Mouse (Mus musculus): ENCODE results near the gene Ksr1. TPM values are rescaled to one million over a fixed set of nuclear protein-coding genes. Genes with fewer than 3 reads are reported as not detected.

Gene Ksr1
- polyA plus RNA-seq, 1 experiment: 106 TPM

GRCm38 (mm10) chr11:79080965-79081891, 65.0 kb downstream of the Ksr1 start:
- Histone ChIP-seq H3K27me3 (ENCODE audit: control insufficient read depth, insufficient read depth, low read length) (no peaks in the 10 kb centered on the region), H3K4me3 (ENCODE audit: low read depth, low read length) (no peak overlapping the region), H3K4me1 (ENCODE audit: control insufficient read depth, insufficient read depth, insufficient read length, low read length) (no peaks in the 10 kb centered on the region; the same call in none of the 2 replicates), H3K36me3 (ENCODE audit: control insufficient read depth, insufficient read depth, low read length) (peaks cover 5% of the 10 kb centered on the region), H3K27ac (ENCODE audit: insufficient read depth, low read depth, low read length) (peak overlapping the region; percentile 73)
- TF ChIP-seq CTCF (IDR thresholded peaks at IDR 0.05; ENCODE audit: extremely low read depth, insufficient read length, insufficient replicate concordance, low read depth, low read length) (no peak), POLR2A (IDR thresholded peaks at IDR 0.05; ENCODE audit: low read depth, low read length) (no peak)
- WGBS: 74% methylated on average over 16 of the region's 16 CpGs

GRCm38 (mm10) chr11:79080081-79080480, 66.1 kb downstream of the Ksr1 start:
- no peak overlapping the region for H3K4me3 ChIP-seq (ENCODE audit: low read depth, low read length)
- peaks cover 5% of the 10 kb centered on the region for H3K36me3 ChIP-seq (ENCODE audit: control insufficient read depth, insufficient read depth, low read length)
- 80% methylated on average over 6 of the region's 6 CpGs for WGBS
- TF ChIP-seq POLR2A (IDR thresholded peaks at IDR 0.05; ENCODE audit: low read depth, low read length) (no peak), CTCF (IDR thresholded peaks at IDR 0.05; ENCODE audit: extremely low read depth, insufficient read length, insufficient replicate concordance, low read depth, low read length) (no peak)
- no peaks in the 10 kb centered on the region for H3K27me3 ChIP-seq (ENCODE audit: control insufficient read depth, insufficient read depth, low read length)
- peak overlapping the region; percentile 73; the same call in 1 of the 2 replicates for H3K27ac ChIP-seq (ENCODE audit: insufficient read depth, low read depth, low read length)
- no peaks in the 10 kb centered on the region; the same call in none of the 2 replicates for H3K4me1 ChIP-seq (ENCODE audit: control insufficient read depth, insufficient read depth, insufficient read length, low read length)

GRCm38 (mm10) chr11:79076484-79076883, 69.7 kb downstream of the Ksr1 start:
- H3K27me3 ChIP-seq (ENCODE audit: control insufficient read depth, insufficient read depth, low read length): no peaks in the 10 kb centered on the region
- peaks cover 22% of the 10 kb centered on the region for H3K36me3 ChIP-seq (ENCODE audit: control insufficient read depth, insufficient read depth, low read length)
- H3K4me1 ChIP-seq (ENCODE audit: control insufficient read depth, insufficient read depth, insufficient read length, low read length): peaks cover 2% of the 10 kb centered on the region; the same call in 1 of the 2 replicates
- H3K4me3 ChIP-seq (ENCODE audit: low read depth, low read length): no peak overlapping the region
- no peak overlapping the region for H3K27ac ChIP-seq (ENCODE audit: insufficient read depth, low read depth, low read length)
- TF ChIP-seq POLR2A (IDR thresholded peaks at IDR 0.05; ENCODE audit: low read depth, low read length) (no peak), CTCF (IDR thresholded peaks at IDR 0.05; ENCODE audit: extremely low read depth, insufficient read length, insufficient replicate concordance, low read depth, low read length) (no peak)
- WGBS: 70% methylated on average over 12 of the region's 12 CpGs

GRCm38 (mm10) chr11:79075044-79075443, 71.2 kb downstream of the Ksr1 start:
- TF ChIP-seq CTCF (IDR thresholded peaks at IDR 0.05; ENCODE audit: extremely low read depth, insufficient read length, insufficient replicate concordance, low read depth, low read length): no peak
- TF ChIP-seq POLR2A (IDR thresholded peaks at IDR 0.05; ENCODE audit: low read depth, low read length): no peak
- Histone ChIP-seq H3K27ac (ENCODE audit: insufficient read depth, low read depth, low read length) (no peak overlapping the region), H3K36me3 (ENCODE audit: control insufficient read depth, insufficient read depth, low read length) (peaks cover 29% of the 10 kb centered on the region), H3K4me1 (ENCODE audit: control insufficient read depth, insufficient read depth, insufficient read length, low read length) (peaks cover 2% of the 10 kb centered on the region; the same call in 1 of the 2 replicates), H3K27me3 (ENCODE audit: control insufficient read depth, insufficient read depth, low read length) (no peaks in the 10 kb centered on the region), H3K4me3 (ENCODE audit: low read depth, low read length) (no peak overlapping the region)
- WGBS: 86% methylated on average over 3 of the region's 3 CpGs

- 94% methylated on average over 3 of the region's 3 CpGs for WGBS
- no peak overlapping the region for H3K4me3 ChIP-seq (ENCODE audit: low read depth, low read length)
- TF ChIP-seq CTCF (IDR thresholded peaks at IDR 0.05; ENCODE audit: extremely low read depth, insufficient read length, insufficient replicate concordance, low read depth, low read length): no peak
- TF ChIP-seq POLR2A (IDR thresholded peaks at IDR 0.05; ENCODE audit: low read depth, low read length): no peak
- H3K4me1 ChIP-seq (ENCODE audit: control insufficient read depth, insufficient read depth, insufficient read length, low read length): peaks cover 2% of the 10 kb centered on the region; the same call in 1 of the 2 replicates
- no peaks in the 10 kb centered on the region for H3K27me3 ChIP-seq (ENCODE audit: control insufficient read depth, insufficient read depth, low read length)
- peaks cover 30% of the 10 kb centered on the region for H3K36me3 ChIP-seq (ENCODE audit: control insufficient read depth, insufficient read depth, low read length)
- H3K27ac ChIP-seq (ENCODE audit: insufficient read depth, low read depth, low read length): no peak overlapping the region
Measured at GRCm38 (mm10) chr11:79074611-79075010, 71.6 kb downstream of the Ksr1 start.

- no peak for TF ChIP-seq CTCF (IDR thresholded peaks at IDR 0.05; ENCODE audit: extremely low read depth, insufficient read length, insufficient replicate concordance, low read depth, low read length)
- no peak for TF ChIP-seq POLR2A (IDR thresholded peaks at IDR 0.05; ENCODE audit: low read depth, low read length)
- no peak overlapping the region for H3K27ac ChIP-seq (ENCODE audit: insufficient read depth, low read depth, low read length)
- H3K36me3 ChIP-seq (ENCODE audit: control insufficient read depth, insufficient read depth, low read length): peaks cover 32% of the 10 kb centered on the region
- no peak overlapping the region for H3K4me3 ChIP-seq (ENCODE audit: low read depth, low read length)
- H3K4me1 ChIP-seq (ENCODE audit: control insufficient read depth, insufficient read depth, insufficient read length, low read length): peaks cover 2% of the 10 kb centered on the region; the same call in 1 of the 2 replicates
- 85% methylated on average over 4 of the region's 4 CpGs for WGBS
- no peaks in the 10 kb centered on the region for H3K27me3 ChIP-seq (ENCODE audit: control insufficient read depth, insufficient read depth, low read length)
Measured at GRCm38 (mm10) chr11:79073583-79073982, 72.6 kb downstream of the Ksr1 start.

GRCm38 (mm10) chr11:79072108-79072507, 74.1 kb downstream of the Ksr1 start:
- H3K4me1 ChIP-seq (ENCODE audit: control insufficient read depth, insufficient read depth, insufficient read length, low read length): peaks cover 2% of the 10 kb centered on the region; the same call in 1 of the 2 replicates

More at GRCm38 (mm10) chr11:79072108-79072507, 74.1 kb downstream of the Ksr1 start:
- 90% methylated on average over 8 of the region's 8 CpGs for WGBS
- Histone ChIP-seq H3K27me3 (ENCODE audit: control insufficient read depth, insufficient read depth, low read length) (no peaks in the 10 kb centered on the region), H3K4me3 (ENCODE audit: low read depth, low read length) (no peak overlapping the region), H3K27ac (ENCODE audit: insufficient read depth, low read depth, low read length) (no peak overlapping the region), H3K36me3 (ENCODE audit: control insufficient read depth, insufficient read depth, low read length) (peaks cover 37% of the 10 kb centered on the region)
- TF ChIP-seq POLR2A (IDR thresholded peaks at IDR 0.05; ENCODE audit: low read depth, low read length): no peak
